Mouse (Mus musculus): Measurements from ENCODE around the gene Tas2r126.

DNA sequence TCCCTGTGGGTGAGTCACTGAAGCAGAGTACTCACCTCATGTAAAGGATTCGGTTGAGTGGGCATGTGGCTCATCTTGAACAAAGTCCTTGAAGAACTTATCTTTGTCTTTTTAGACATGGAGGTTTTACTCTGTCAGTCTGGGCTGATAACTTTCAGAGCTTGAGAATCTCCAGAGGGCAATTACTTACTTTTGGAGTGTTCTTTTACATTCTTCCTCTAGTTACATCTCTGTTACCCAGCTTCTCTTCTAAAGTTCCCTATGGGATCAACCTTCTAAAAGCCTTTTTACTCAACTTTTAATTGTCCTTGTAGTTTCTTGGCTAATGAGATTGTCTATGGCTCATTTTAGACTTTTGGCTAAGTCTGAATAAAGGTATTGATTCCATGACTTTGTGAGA is 30.8 kb downstream of the Tas2r126 start, which contains the start of gene Olfr458:
- TF ChIP-seq CTCF (IDR thresholded peaks at IDR 0.05; ENCODE audit: borderline replicate concordance, insufficient read depth, low read depth, low read length) (no peak), POLR2A (IDR thresholded peaks at IDR 0.05; ENCODE audit: borderline replicate concordance, insufficient read depth, low read length) (no peak)
